Mouse (Mus musculus): ENCODE measurements around the gene Tbk1. TPM values are rescaled to one million over a fixed set of nuclear protein-coding genes. Genes with fewer than 3 reads are reported as not detected.

Gene Tbk1
- total RNA-seq, 1 experiment from 2014 or later = 44.6 TPM

DNA sequence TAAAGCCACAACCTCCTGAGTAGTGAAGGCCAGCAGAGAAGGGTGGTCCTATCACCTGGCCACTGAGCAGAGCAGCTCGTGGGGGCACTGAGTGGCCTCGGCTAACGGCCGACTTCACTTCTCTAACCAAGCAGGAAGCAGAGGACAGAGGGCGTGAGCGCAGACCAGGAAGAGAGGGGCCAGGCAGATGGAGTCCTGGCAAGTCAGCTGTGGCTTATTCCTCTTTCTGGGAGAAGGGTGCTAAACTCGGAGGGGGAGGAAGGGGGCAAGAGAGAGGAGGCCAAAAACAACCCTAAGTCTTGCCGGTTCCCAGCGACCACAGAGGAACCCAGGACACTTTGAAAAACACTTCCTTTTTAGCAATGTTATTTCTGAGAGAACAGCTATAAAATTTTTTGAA lies 10.0 kb upstream of the Tbk1 start:
- peak; percentile 98 for ATAC-seq (replicated peaks; ENCODE audit: low read depth, poor library complexity, severe bottlenecking)

GRCm38 (mm10) chr10:121591106-121591505 lies 4.5 kb upstream of the Tbk1 start:
- ATAC-seq (replicated peaks; ENCODE audit: low read depth, poor library complexity, severe bottlenecking) = peak; percentile 73

GRCm38 (mm10) chr10:121587371-121587840 lies 819 bp upstream of the Tbk1 start:
- no peak for ATAC-seq (replicated peaks; ENCODE audit: low read depth, poor library complexity, severe bottlenecking)

GRCm38 (mm10) chr10:121585791-121586642 lies 570 bp downstream of the Tbk1 start:
- no peak for ATAC-seq (replicated peaks; ENCODE audit: low read depth, poor library complexity, severe bottlenecking)

DNA sequence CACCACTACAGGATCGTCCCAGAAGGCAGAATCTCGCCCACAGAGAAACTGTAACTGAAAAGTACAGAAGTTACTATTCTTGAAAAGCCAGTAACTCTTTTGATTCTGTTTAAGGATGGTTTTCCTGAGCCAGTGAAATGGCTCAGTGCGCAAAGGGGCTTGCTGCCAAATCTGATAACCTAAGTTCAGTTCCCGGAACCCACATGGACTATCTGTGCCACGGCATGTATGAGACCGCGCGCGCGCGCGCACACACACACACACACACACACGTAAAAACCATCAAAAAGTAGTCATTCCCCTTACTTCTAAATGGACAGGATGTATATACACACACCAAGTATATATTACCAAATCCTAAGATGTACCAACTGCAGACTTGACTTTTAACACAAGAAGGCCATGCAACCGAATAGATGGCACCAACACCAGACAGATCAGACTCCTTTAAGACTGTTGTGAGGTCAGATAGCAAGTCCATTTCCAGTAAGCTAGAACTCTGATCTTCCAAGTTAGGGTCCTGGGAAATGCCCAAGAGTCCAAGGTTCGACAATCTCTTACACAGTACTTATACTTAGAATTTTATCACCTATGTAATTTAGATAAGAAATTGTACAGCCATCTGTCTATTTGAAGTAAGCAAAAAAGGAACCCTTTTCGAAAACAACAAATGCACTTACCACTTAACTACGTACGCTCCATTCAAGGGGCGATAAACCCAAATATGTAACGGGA lies 1.4 kb downstream of the Tbk1 start:
- no peak for ATAC-seq (replicated peaks; ENCODE audit: low read depth, poor library complexity, severe bottlenecking)

DNA sequence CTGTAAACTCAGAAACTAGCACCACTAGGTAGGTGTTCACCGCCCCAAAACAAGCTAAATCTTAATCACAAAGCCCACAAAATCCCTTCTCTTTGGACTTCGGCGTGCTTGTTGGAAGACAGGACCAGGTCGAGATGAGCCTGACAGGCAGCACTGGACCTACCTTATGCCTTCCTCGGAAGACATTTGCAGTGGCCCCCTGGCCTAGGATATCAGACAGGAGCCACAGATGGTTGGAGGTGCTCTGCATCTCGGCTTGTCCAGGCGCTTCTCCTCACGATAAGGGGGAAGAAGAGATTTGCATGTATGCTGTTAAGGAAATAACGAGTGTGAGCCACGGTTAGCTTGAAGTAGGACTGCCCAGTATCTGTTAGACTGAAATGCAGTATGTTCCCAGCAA lies 2.6 kb downstream of the Tbk1 start:
- no peak for ATAC-seq (replicated peaks; ENCODE audit: low read depth, poor library complexity, severe bottlenecking)

GRCm38 (mm10) chr10:121583016-121583415 lies 3.6 kb downstream of the Tbk1 start:
- ATAC-seq (replicated peaks; ENCODE audit: low read depth, poor library complexity, severe bottlenecking) = peak; percentile 71

DNA sequence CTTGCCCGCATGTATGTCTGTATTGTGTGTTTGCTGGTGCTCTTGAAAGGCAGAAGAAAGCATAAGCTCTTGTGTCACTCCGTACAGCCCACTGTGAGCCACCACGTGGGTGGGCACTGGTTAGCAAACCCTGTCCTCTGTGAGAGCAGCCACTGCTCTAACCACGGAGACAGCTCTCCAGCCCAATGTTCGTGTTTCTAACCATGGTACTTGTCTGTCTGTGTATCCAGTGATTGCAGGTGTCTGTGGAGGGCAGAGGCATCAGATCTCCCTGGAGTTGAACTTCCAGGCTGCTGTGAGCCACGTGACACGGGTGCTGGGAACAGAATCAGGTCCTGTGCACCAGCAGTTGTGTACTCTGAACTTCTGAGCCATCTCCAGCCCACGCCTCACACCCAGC lies 4.3 kb downstream of the Tbk1 start:
- ATAC-seq (replicated peaks; ENCODE audit: low read depth, poor library complexity, severe bottlenecking) = no peak

- no peak for ATAC-seq (replicated peaks; ENCODE audit: low read depth, poor library complexity, severe bottlenecking)
Measured at GRCm38 (mm10) chr10:121581405-121581804, 5.2 kb downstream of the Tbk1 start.

GRCm38 (mm10) chr10:121580381-121580780 lies 6.2 kb downstream of the Tbk1 start:
- ATAC-seq (replicated peaks; ENCODE audit: low read depth, poor library complexity, severe bottlenecking) = no peak

DNA sequence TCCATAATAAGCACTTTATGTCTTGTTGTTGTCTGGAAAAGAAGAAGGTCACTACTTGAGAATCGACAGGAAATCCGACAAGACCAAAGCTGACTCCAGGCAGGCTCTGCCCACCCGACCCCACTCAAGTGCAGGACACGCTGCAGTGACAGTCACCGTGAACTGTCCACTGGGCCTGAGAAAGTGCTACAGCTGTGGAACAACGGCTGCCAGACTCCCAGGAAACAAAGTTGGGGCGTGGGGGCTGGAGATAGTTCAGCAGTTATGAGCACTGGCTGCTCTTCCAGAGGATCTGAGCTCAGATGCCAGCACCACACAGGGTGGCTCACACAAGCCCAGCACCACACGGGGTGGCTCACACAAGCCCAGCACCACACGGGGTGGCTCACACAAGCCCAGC lies 10.2 kb downstream of the Tbk1 start:
- ATAC-seq (replicated peaks; ENCODE audit: low read depth, poor library complexity, severe bottlenecking) = no peak

- no peak for ATAC-seq (replicated peaks; ENCODE audit: low read depth, poor library complexity, severe bottlenecking)
Measured at GRCm38 (mm10) chr10:121571511-121572147, 15.0 kb downstream of the Tbk1 start.

GRCm38 (mm10) chr10:121571031-121571430 lies 15.6 kb downstream of the Tbk1 start:
- no peak for ATAC-seq (replicated peaks; ENCODE audit: low read depth, poor library complexity, severe bottlenecking)

- ATAC-seq (replicated peaks; ENCODE audit: low read depth, poor library complexity, severe bottlenecking) = no peak
Measured at GRCm38 (mm10) chr10:121569796-121570195, 16.8 kb downstream of the Tbk1 start.

DNA sequence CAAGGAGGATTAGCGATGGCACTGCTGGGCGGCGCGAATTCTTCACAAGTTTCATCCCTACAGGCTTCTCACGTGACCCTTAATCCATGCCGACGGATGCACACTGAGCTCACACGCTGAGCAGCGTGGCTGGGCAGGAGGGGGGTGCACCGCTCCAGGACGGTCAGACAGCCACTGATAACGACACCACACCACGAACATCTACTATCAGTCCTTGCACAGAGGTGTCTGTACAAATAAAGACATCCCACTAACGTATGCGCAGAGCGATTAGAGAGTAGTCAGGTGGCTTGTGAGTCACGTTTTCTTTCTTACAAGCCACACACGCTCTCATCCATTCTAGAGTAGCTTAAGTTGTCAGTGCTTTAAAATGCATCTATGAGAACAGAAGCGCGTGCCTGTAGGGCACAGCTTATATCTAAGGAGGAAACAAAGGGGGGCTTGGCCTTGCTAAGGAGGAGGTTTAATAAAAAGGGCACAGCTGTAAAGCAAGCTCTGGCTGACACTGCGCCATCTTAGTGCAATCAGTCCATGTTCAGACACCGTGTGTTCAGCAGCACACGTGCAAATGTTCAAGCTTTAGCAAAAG lies 17.5 kb downstream of the Tbk1 start:
- peak; percentile 97 for ATAC-seq (replicated peaks; ENCODE audit: low read depth, poor library complexity, severe bottlenecking)

DNA sequence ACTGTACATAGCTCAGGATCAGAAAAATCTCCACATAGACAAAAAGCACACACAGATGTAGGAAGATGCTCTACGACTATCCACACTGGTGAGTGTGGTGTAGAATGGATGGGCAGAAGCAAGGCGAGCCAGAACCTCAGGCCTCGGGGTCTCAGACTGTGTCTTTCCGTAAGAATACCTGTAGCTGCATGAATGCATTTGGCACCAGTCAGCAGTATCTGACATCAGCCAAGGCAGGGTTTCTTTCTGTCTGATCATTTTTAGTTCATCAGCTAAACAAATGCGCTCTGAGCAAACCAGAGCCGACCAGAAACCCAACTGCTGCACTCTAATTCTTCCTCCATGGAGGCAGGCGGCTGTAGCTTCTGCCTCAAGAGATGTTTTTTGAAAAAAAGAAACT lies 18.1 kb downstream of the Tbk1 start:
- ATAC-seq (replicated peaks; ENCODE audit: low read depth, poor library complexity, severe bottlenecking) = no peak

DNA sequence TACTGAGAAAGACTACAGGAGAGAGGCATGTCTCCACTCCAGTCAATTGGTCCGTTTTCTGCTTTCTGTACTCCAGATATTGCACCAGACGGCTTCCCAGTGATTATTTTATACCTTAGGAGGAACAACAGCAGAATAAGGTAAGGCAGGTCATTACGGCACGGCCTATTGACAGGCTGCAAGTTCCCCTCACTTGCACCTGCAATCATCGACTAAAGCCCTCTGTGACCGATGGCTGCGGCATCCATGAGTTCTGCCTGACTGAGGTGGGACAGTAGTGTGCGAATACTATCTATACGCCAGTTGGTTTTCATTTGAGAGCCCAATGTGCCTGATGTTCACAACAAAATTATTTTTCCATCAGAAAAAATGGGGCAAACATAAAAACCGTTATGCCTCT lies 18.6 kb downstream of the Tbk1 start:
- no peak for ATAC-seq (replicated peaks; ENCODE audit: low read depth, poor library complexity, severe bottlenecking)

DNA sequence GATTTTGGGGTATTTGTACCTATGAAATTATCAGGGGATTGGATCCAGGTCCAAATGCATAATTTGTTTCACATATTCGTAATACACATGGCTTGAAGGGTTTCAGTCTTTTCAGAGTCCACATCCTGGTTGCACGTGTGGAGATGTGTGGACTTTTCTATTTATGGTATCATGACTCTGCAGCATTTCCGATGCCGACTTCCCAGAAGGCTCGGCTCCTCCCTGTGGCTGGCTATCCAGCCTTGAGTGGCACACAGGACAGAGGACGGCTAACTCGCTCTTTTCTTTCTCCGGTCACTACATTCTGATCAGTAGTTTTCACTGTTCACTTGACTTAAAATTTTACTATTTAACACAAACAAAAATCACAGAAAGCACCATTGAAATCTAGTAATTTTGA lies 22.1 kb downstream of the Tbk1 start:
- peak; percentile 55 for ATAC-seq (replicated peaks; ENCODE audit: low read depth, poor library complexity, severe bottlenecking)

- ATAC-seq (replicated peaks; ENCODE audit: low read depth, poor library complexity, severe bottlenecking) = no peak
Measured at GRCm38 (mm10) chr10:121558231-121558630, 28.4 kb downstream of the Tbk1 start.

DNA sequence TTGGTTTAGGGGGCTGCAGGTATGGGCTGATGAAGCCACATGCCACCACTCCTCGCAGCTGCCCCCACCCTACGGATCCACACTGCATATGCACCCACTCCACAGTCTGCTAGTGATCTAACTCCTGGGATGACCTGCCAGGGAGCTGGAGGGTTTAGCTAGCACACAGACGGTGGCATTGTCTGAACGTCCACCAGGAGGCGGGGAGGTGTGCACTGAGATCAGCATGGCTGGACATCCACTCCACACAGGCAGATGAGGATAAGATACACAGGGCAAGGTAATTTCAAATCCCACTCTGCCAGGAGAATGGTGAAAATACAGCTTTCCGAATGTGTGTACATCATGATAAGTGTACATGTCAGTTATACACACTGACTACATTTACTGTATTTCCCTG lies 30.3 kb downstream of the Tbk1 start:
- no peak for ATAC-seq (replicated peaks; ENCODE audit: low read depth, poor library complexity, severe bottlenecking)
